Mouse (Mus musculus) kidney, adult 2 months (tissue): ENCODE results near the gene Traf1.

Experiments
- CTCF ChIP-seq: fragments of 200-500 bp; conservative IDR thresholded peaks from 2 replicates; pipeline ENCODE4 v1.5.1; 2011; ENCODE audit warnings: low read depth, mild to moderate bottlenecking, control low read depth, low read length, moderate library complexity, mixed read lengths; ENCODE audit not compliant: insufficient read depth, insufficient read length
- POLR2A ChIP-seq: fragments of 200-500 bp; IDR thresholded peaks from one replicate; pipeline ENCODE4 v1.6.1; 2011; ENCODE audit warnings: low read depth, low read length, control low read depth

DNA sequence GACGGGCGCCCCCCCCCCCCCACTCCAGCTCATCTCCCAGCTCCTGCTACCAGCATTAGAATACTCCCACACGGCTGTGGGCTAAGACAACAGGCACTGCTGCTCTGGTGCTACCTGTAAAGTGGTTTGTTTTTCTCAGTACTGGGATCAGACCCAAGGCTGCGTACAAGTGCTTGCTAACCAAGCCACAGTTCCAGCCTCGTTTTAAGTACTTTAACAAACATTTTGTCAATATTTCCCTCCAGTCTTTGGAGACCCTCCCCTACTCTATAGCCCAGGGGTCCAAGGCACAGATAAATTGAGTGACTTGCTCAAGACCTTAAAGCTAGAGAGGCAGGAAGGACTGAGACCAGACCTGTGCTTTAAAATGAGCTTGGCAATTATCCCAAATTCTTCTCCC is 1.1 kb downstream of the Traf1 start:
- TF ChIP-seq CTCF (no peak), POLR2A (no peak)
